Mouse (Mus musculus) lung, postnatal 0 days (tissue): Measurements from ENCODE around the gene Ei24. TPM values are rescaled to one million over a fixed set of nuclear protein-coding genes. Genes with fewer than 3 reads are reported as not detected.

Experiments
- ATAC-seq: fragments of 200-750 bp; cut with Nextera tagmentation; 2 replicates; pipeline ENCODE4 v1.8.0; 2017; ENCODE audit warnings: moderate library complexity
- DNase-seq: peaks from one replicate; pipeline ENCODE4 v3.0.0-alpha.2; 2016; ENCODE audit warnings: low spot score
- H3K27ac ChIP-seq: fragments of 300-500 bp; sonication (generic); 2 replicates; pipeline ENCODE4 v1.5.1; 2014; ENCODE audit warnings: antibody characterized with exemption, mild to moderate bottlenecking, low read length, mixed read lengths
- H3K27me3 ChIP-seq: fragments of 300-500 bp; sonication (generic); replicated peaks from 2 replicates; pipeline ENCODE4 v1.6.1; 2014; ENCODE audit warnings: low read length, mixed read lengths; ENCODE audit not compliant: insufficient read depth
- H3K36me3 ChIP-seq: fragments of 300-500 bp; sonication (generic); 2 replicates; pipeline ENCODE4 v1.6.1; 2014; ENCODE audit warnings: low read length, mixed read lengths; ENCODE audit not compliant: insufficient read depth
- H3K4me1 ChIP-seq: fragments of 300-500 bp; sonication (generic); 2 replicates; pipeline ENCODE4 v1.6.1; 2014; ENCODE audit warnings: antibody characterized with exemption, low read depth, low read length, mixed read lengths; ENCODE audit not compliant: insufficient read depth
- H3K4me2 ChIP-seq: fragments of 300-500 bp; sonication (generic); replicated peaks from 2 replicates; pipeline ENCODE4 v1.6.1; 2014; ENCODE audit warnings: low read depth, mild to moderate bottlenecking, low read length, moderate library complexity, mixed read lengths
- H3K4me3 ChIP-seq: fragments of 300-500 bp; sonication (generic); 2 replicates; pipeline ENCODE4 v1.5.1; 2014; ENCODE audit warnings: low read depth, low read length
- H3K9ac ChIP-seq: fragments of 300-500 bp; sonication (generic); replicated peaks from 2 replicates; pipeline ENCODE4 v1.6.1; 2014; ENCODE audit warnings: low read depth, mild to moderate bottlenecking
- H3K9me3 ChIP-seq: fragments of 300-500 bp; sonication (generic); 2 replicates; pipeline ENCODE4 v1.6.1; 2016; ENCODE audit warnings: low read length, mixed read lengths
- CTCF ChIP-seq: IDR thresholded peaks from 2 replicates; pipeline ENCODE4 v1.5.1; 2016; ENCODE audit warnings: antibody characterized with exemption, mild to moderate bottlenecking
- EP300 ChIP-seq: IDR thresholded peaks from 2 replicates; pipeline ENCODE4 v1.6.1; 2016; ENCODE audit warnings: antibody characterized with exemption, mild to moderate bottlenecking, control low read depth
- WGBS: fragments of 180-500 bp; shearing (Covaris S2); extraction: QIAGEN DNeasy Blood & Tissue Kit; methylation state at CpG from one replicate; pipeline ENCODE4 v1.1.7; 2014; 5-methylcytosine and 5-hydroxymethylcytosine counted together
- polyA plus RNA-seq: library from polyadenylated mRNA; unstranded; fragments of >200 nt; fragmentation: Nextera tagmentation; extraction: Ambion mirVana; gene quantifications from 2 replicates; pipeline ENCODE4 v1.2.1, GENCODE M21; 2015

Ei24 gene
- polyA plus RNA-seq, 1 experiment from 2014 or later: 78.8 TPM

DNA sequence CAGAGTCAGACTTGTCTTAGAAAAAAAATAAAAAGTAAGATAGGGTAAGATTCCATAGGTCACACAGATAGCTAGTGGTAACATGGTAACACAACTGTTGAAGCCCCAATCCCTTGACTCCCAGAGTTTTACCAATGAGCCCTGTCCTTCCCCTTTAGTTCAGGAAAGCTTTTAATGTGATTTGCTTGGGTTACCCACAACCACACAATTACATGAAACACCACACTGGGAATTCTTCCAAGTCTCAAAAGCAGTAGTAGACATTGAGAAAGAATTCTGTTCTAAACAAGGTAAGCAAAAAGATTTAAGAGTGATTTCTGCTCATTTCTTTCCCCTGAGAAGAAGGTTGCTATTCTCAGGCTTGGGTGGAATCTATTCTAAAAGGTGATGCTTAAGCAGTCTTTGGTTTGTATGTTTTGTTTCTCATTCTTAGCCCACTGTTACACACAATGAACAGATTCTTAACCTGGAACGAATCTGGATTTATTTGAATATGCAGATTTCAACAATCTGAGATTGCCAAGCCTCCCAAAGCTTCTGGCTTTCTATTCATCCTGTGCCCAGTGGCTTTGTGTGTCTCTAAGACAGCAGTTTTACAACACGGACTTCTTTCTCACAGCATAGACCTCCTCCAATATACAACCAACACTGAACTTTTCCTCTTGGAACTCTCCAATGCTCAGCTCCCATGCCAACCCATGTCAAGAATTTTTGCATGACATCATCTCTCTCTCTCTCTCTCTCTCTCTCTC is 29.6 kb upstream of the Ei24 start:
- Histone ChIP-seq H3K9me3 (no peaks in the 10 kb centered on the region), H3K27ac (no peak overlapping the region), H3K9ac (no peak overlapping the region), H3K27me3 (no peaks in the 10 kb centered on the region), H3K36me3 (no peaks in the 10 kb centered on the region), H3K4me1 (no peaks in the 10 kb centered on the region), H3K4me3 (no peak overlapping the region), H3K4me2 (no peak overlapping the region)
- DNase-seq: no peak
- TF ChIP-seq CTCF (no peak), EP300 (no peak)
- ATAC-seq: no peak
- WGBS: 55% methylated on average over 2 of the region's 2 CpGs

DNA sequence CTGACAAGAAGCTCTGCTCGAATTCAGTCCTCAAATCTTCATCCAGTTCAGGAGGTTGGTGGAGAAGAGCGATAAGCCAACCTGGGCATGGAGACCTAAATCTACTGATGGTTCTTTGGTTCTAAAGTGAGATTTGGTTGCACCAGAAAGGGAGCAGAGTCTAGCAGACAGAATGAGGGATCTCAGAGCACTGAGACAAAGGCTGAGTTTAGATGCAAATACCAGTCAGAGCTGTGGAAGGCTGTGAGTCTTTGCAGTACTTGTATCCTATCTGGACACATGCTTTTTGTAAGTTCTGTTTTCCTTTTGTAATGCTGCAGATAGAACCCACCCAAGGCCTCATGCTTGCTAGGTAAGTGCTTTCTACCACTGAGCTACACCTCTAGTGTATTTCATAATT is 24.8 kb upstream of the Ei24 start:
- no peaks in the 10 kb centered on the region for H3K4me1 ChIP-seq
- no peak overlapping the region for H3K9ac ChIP-seq
- no peaks in the 10 kb centered on the region for H3K27me3 ChIP-seq
- H3K27ac ChIP-seq: no peak overlapping the region
- no peak for DNase-seq
- ATAC-seq: no peak
- no peak overlapping the region for H3K4me2 ChIP-seq
- no peak overlapping the region for H3K4me3 ChIP-seq
- no peaks in the 10 kb centered on the region for H3K36me3 ChIP-seq
- 48% methylated on average over 2 of the region's 2 CpGs for WGBS
- TF ChIP-seq EP300 (no peak), CTCF (no peak)
- H3K9me3 ChIP-seq: no peaks in the 10 kb centered on the region

DNA sequence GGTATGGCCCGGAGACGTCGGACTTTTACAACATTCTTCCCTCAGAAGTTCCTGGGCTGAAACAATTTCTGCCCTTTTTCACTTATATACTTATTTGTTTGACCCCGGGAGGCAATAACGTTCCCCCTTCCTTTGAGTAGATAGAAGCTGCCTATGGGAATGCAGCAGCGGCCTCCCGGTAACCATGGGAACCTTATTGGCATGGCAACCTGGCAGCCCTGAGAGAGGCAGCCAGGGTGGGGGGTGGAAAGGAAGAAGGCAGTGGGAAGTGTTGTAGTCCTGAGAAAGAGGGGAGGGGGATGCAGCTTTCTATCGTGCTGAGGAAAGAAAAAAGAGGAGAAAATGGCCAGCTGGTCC is 24.4 kb upstream of the Ei24 start, which contains the start of gene Fez1:
Gene Fez1 (plus strand): TSS at position 221 of the 357 bp plus-strand sequence.
- Histone ChIP-seq H3K36me3 (no peaks in the 10 kb centered on the region), H3K9ac (no peak within 1 kb of the TSS), H3K4me2 (no peak within 1 kb of the TSS), H3K4me1 (no peaks in the 10 kb centered on the region), H3K27ac (no peak within 1 kb of the TSS), H3K27me3 (no peaks in the 10 kb centered on the region), H3K4me3 (no peak within 1 kb of the TSS), H3K9me3 (no peaks in the 10 kb centered on the region)
- DNase-seq (no peak), ATAC-seq (no peak)
- TF ChIP-seq EP300 (no peak), CTCF (no peak)
- 3% methylated on average over 8 of the region's 8 CpGs for WGBS

DNA sequence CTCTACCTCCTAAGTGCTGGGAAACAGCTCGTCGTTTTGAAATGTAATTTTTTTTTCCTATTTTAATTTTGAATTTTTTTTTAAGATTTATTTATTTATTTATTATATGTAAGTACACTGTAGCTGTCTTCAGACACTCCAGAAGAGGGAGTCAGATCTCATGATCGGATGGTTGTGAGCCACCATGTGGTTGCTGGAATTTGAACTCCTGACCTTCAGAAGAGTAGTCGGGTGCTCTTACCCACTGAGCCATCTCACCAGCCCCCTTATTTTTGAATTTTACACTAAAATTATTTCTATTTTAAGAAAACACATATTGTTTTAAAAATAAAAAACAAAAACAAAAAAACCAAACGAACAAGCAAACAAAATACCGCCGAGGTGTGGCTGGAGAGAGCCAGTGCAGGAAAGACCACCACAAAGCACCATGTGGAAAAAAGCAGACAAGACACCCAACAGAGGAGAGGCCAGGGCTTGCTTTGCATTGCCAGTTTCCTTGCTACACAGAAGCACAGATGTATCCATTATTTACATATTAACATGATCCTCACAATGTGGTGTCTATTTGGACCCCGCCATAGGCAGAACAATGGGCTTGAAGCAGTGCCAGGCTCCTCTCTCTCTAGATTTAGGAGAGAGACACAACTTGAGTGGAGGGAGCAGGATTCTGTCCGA is 23.9 kb upstream of the Ei24 start:
- 40% methylated on average over 9 of the region's 9 CpGs for whole genome bisulfite sequencing
- TF ChIP-seq CTCF: no peak
- no peak for TF ChIP-seq EP300
- no peak overlapping the region for H3K4me2 ChIP-seq
- H3K36me3 ChIP-seq: no peaks in the 10 kb centered on the region
- H3K4me3 ChIP-seq: no peak overlapping the region
- no peaks in the 10 kb centered on the region for H3K9me3 ChIP-seq
- no peaks in the 10 kb centered on the region for H3K4me1 ChIP-seq
- no peaks in the 10 kb centered on the region for H3K27me3 ChIP-seq
- ATAC-seq (no peak), DNase-seq (no peak)
- H3K27ac ChIP-seq: no peak overlapping the region
- H3K9ac ChIP-seq: no peak overlapping the region

DNA sequence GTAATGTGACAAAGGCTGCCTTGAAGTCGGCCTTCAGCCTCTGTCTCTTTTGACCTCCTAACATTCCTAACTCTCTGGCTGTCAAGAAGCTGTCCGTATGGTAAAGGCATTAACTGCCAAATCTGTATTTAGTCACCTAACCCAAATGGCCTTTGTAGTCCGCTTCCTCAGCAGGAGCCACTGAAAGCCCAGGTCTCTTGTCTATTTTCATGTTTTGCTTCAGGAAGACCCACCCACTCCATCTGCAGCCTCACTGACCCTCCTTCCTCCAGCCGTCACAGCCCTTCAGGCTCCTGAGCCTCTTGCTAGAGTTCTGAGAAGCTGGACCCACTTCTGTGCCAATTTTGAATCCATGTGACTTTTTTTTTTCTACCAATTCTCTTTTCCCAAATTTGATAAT is 21.7 kb upstream of the Ei24 start:
- WGBS: 53% methylated on average over 4 of the region's 4 CpGs
- no peak for TF ChIP-seq EP300
- TF ChIP-seq CTCF: no peak
- no peak overlapping the region for H3K27ac ChIP-seq
- no peak overlapping the region for H3K4me2 ChIP-seq
- H3K4me1 ChIP-seq: no peaks in the 10 kb centered on the region
- ATAC-seq: no peak
- no peak overlapping the region for H3K4me3 ChIP-seq
- H3K9ac ChIP-seq: no peak overlapping the region
- no peak for DNase-seq
- H3K27me3 ChIP-seq: no peaks in the 10 kb centered on the region
- H3K36me3 ChIP-seq: no peaks in the 10 kb centered on the region
- H3K9me3 ChIP-seq: no peaks in the 10 kb centered on the region

- no peak overlapping the region for H3K4me2 ChIP-seq
- H3K27ac ChIP-seq: no peak overlapping the region
- H3K36me3 ChIP-seq: no peaks in the 10 kb centered on the region
- H3K9ac ChIP-seq: no peak overlapping the region
- H3K27me3 ChIP-seq: no peaks in the 10 kb centered on the region
- no peak for ATAC-seq
- no peak for DNase-seq
- H3K4me3 ChIP-seq: no peak overlapping the region
- H3K9me3 ChIP-seq: no peaks in the 10 kb centered on the region
- TF ChIP-seq CTCF: peak; percentile 27; the same call in 1 of the 2 replicates
- no peak for TF ChIP-seq EP300
- WGBS: 55% methylated on average over 2 of the region's 3 CpGs
- no peaks in the 10 kb centered on the region for H3K4me1 ChIP-seq
Observed at GRCm38 (mm10) chr9:36814486-36814885, 17.3 kb upstream of the Ei24 start.
